ENCODE assay signal across 27 mouse cellular contexts in genomic region chr13:92738821-92739220, GRCm38 (mm10). TPM values are rescaled to one million over a fixed set of nuclear protein-coding genes. Genes with fewer than 3 reads are reported as not detected.
DNase-seq lines count a peak whose midpoint lies in the region; ATAC-seq and TF ChIP-seq lines count a peak whose summit lies in the region.
"Had no signal": no experiment of that assay in that cellular context is flagged by ENCODE, and none has a peak within 500 bp of the region (broad histone marks: within the 10 kb centered on the region; RNA-seq: fewer than 3 reads in every experiment).

No protein-coding gene starts in this region.

- no peak for TF ChIP-seq POLR2A in CH12.LX (IDR thresholded peaks at IDR 0.05; ENCODE audit: low read depth, low read length)
- no peak for TF ChIP-seq POLR2A in small intestine, adult 2 months (IDR thresholded peaks at IDR 0.05; ENCODE audit: low read depth, low read length)

- no peak overlapping the region for H3K27ac ChIP-seq in midbrain, embryonic 10.5 days (replicated peaks)
- H3K27ac ChIP-seq in midbrain, embryonic 13.5 days, result no peak overlapping the region
- H3K27ac ChIP-seq in CH12.LX (ENCODE audit: insufficient read depth, low read depth), result peak overlapping the region; percentile 44
- H3K27ac ChIP-seq in small intestine, adult 2 months (ENCODE audit: insufficient read depth, low read depth, low read length), result 0 out of 2 replicates have a peak overlapping the region, but pooled peaks have one; percentile 36
- H3K27ac ChIP-seq: forebrain, embryonic 15.5 days; hindbrain, embryonic 13.5 days; limb, embryonic 10.5 days; liver, embryonic 13.5 days; lung, embryonic 15.5 days; neural tube, embryonic 13.5 days had no signal

- H3K4me1 ChIP-seq in midbrain, embryonic 10.5 days, result peaks cover 17% of the 10 kb centered on the region
- H3K4me1 ChIP-seq in midbrain, embryonic 13.5 days (replicated peaks), result peaks cover 10% of the 10 kb centered on the region
- peaks cover 10 to 51% of the 10 kb centered on the region in 2 experiments for H3K4me1 ChIP-seq in CH12.LX (ENCODE audit: control insufficient read depth in 1 of 2, insufficient read depth in 2 of 2)
- no peaks in the 10 kb centered on the region for H3K4me1 ChIP-seq in small intestine, adult 2 months (ENCODE audit: control insufficient read depth, insufficient read depth, insufficient read length, low read length)

- ATAC-seq in midbrain, embryonic 13.5 days, result no peak
- ATAC-seq: activated CD4-positive, CD25-positive, alpha-beta regulatory T cell, adult 4 months; CD4-positive, CD25-positive, alpha-beta regulatory T cell, adult 4 months; forebrain, embryonic 15.5 days; inflammation-experienced regulatory T-cells, adult 6 months had no signal

- TF ChIP-seq EP300 in CH12.LX (IDR thresholded peaks at IDR 0.05; ENCODE audit: low read length), result peak; percentile 91

- H3K79me2 ChIP-seq in CH12.LX (replicated peaks; ENCODE audit: control insufficient read depth, extremely low read depth, insufficient read depth, poor library complexity, severe bottlenecking), result no peaks in the 10 kb centered on the region

- no peak overlapping the region for H3K4me2 ChIP-seq in midbrain, embryonic 13.5 days (replicated peaks)
- H3K4me2 ChIP-seq in CH12.LX (ENCODE audit: insufficient read depth, low read depth, poor library complexity, severe bottlenecking), result no peak overlapping the region
- H3K4me2 ChIP-seq: forebrain, embryonic 15.5 days; heart, embryonic 12.5 days; hindbrain, embryonic 13.5 days; liver, embryonic 13.5 days; lung, embryonic 15.5 days; neural tube, embryonic 13.5 days had no signal

- DNase-seq in midbrain, embryonic 10.5 days (ENCODE audit: low spot score), result peak; percentile 6
- DNase-seq in CH12.LX (ENCODE audit: extremely low read depth), result peak; percentile 75
- DNase-seq in thymus, postnatal 14 days, result peak; percentile 61
- no peak for DNase-seq in kidney, adult 9 months
- no peak for DNase-seq in embryo, embryonic 9.5 days (ENCODE audit: extremely low spot score)
- DNase-seq: adrenal gland, postnatal 14 days; cerebellum, adult 18-20 months; cerebellum, postnatal 36 days; gastrocnemius, postnatal 25 days; heart, postnatal 14 days; kidney, adult 8-10 months; kidney, postnatal 4 days; liver, embryonic 13.5 days; lung, postnatal 4 days had no signal

- dilution Hi-C loops in CH12.LX (cut with MboI; ENCODE audit: extremely low pct_ligation_motif_present, extremely low pct_unique_long_range_greater_than_20kb, low sequenced_read_pairs), result no loop called here

- no peaks in the 10 kb centered on the region for H3K27me3 ChIP-seq in midbrain, embryonic 10.5 days (ENCODE audit: low read depth, poor library complexity, severe bottlenecking)
- H3K27me3 ChIP-seq in midbrain, embryonic 13.5 days, result no peaks in the 10 kb centered on the region
- no peaks in the 10 kb centered on the region for H3K27me3 ChIP-seq in CH12.LX (replicated peaks)
- no peaks in the 10 kb centered on the region for H3K27me3 ChIP-seq in small intestine, adult 2 months (ENCODE audit: control insufficient read depth, insufficient read depth, low read length)
- H3K27me3 ChIP-seq: forebrain, embryonic 15.5 days; heart, embryonic 12.5 days; hindbrain, embryonic 13.5 days; liver, embryonic 13.5 days; lung, embryonic 15.5 days; neural tube, embryonic 13.5 days had no signal

- no peak overlapping the region for H3K9ac ChIP-seq in midbrain, embryonic 13.5 days (replicated peaks)
- no peak overlapping the region for H3K9ac ChIP-seq in CH12.LX (ENCODE audit: insufficient read depth, low read depth)
- H3K9ac ChIP-seq: forebrain, embryonic 15.5 days; heart, embryonic 12.5 days; hindbrain, embryonic 13.5 days; liver, embryonic 13.5 days; lung, embryonic 15.5 days; neural tube, embryonic 13.5 days had no signal

- no peak for TF ChIP-seq CTCF in CH12.LX (conservative IDR thresholded peaks at IDR 0.05 in 1 of 2, IDR thresholded peaks at IDR 0.05 in 1 of 2; ENCODE audit: low read depth in 2 of 2, low read length in 2 of 2)
- TF ChIP-seq CTCF in small intestine, adult 2 months (IDR thresholded peaks at IDR 0.05; ENCODE audit: extremely low read depth, insufficient read length, insufficient replicate concordance, low read depth, low read length), result no peak

- TF ChIP-seq RAD21 in CH12.LX (IDR thresholded peaks at IDR 0.05; ENCODE audit: low read depth, low read length), result no peak; the same call in 1 of the 2 replicates

- H3K4me3 ChIP-seq in midbrain, embryonic 10.5 days, result no peak overlapping the region
- H3K4me3 ChIP-seq in midbrain, embryonic 13.5 days (replicated peaks), result no peak overlapping the region
- H3K4me3 ChIP-seq in CH12.LX (replicated peaks in 1 of 3; ENCODE audit: low read depth in 2 of 3, low read length in 2 of 3, poor library complexity in 1 of 3), result no peak overlapping the region
- H3K4me3 ChIP-seq in small intestine, adult 2 months (ENCODE audit: low read depth, low read length), result no peak overlapping the region
- H3K4me3 ChIP-seq: erythroblast, embryonic 14.5 days; forebrain, embryonic 15.5 days; heart, embryonic 12.5 days; hindbrain, embryonic 13.5 days; limb, embryonic 10.5 days; liver, embryonic 13.5 days; lung, embryonic 15.5 days; neural tube, embryonic 13.5 days had no signal

- H3K9me3 ChIP-seq in midbrain, embryonic 10.5 days (replicated peaks), result no peaks in the 10 kb centered on the region
- H3K9me3 ChIP-seq in midbrain, embryonic 13.5 days, result no peaks in the 10 kb centered on the region
- peaks cover 11% of the 10 kb centered on the region for H3K9me3 ChIP-seq in CH12.LX (replicated peaks; ENCODE audit: low read length)
- H3K9me3 ChIP-seq: forebrain, embryonic 15.5 days; G1E; heart, embryonic 12.5 days; hindbrain, embryonic 13.5 days; limb, embryonic 10.5 days; liver, embryonic 13.5 days; lung, embryonic 15.5 days; neural tube, embryonic 13.5 days had no signal

- WGBS in midbrain, embryonic 10.5 days, result 85% methylated on average over 3 of the region's 3 CpGs
- WGBS in midbrain, embryonic 13.5 days, result 86% methylated on average over 3 of the region's 3 CpGs
- 80% methylated on average over 3 of the region's 3 CpGs for WGBS in small intestine, adult 2 months

- no peaks in the 10 kb centered on the region for H3K36me3 ChIP-seq in midbrain, embryonic 10.5 days
- no peaks in the 10 kb centered on the region for H3K36me3 ChIP-seq in midbrain, embryonic 13.5 days
- no peaks in the 10 kb centered on the region for H3K36me3 ChIP-seq in CH12.LX (replicated peaks in 1 of 2; ENCODE audit: control insufficient read depth in 1 of 2, insufficient read depth in 1 of 2, low read length in 1 of 2)
- H3K36me3 ChIP-seq in small intestine, adult 2 months (ENCODE audit: control insufficient read depth, insufficient read depth, low read length), result no peaks in the 10 kb centered on the region
- H3K36me3 ChIP-seq: forebrain, embryonic 15.5 days; G1E; heart, embryonic 12.5 days; hindbrain, embryonic 13.5 days; limb, embryonic 10.5 days; liver, embryonic 13.5 days; lung, embryonic 15.5 days; neural tube, embryonic 13.5 days had no signal

- in situ Hi-C loops in CH12.LX (cut with MboI; ENCODE audit: low pct_ligation_motif_present, low pct_unique_long_range_greater_than_20kb, low sequenced_read_pairs), result loop anchor here (25.0 kb wide), 2 partner anchors 377 to 827 kb away; partner anchors contain the start of genes Dhfr and Msh3

TF ChIP-seq in CH12.LX, 34 proteins besides CTCF, POLR2A, EP300 and RAD21 (continues in another document):
- no peak for TF ChIP-seq JUND (conservative IDR thresholded peaks at IDR 0.05; ENCODE audit: low read depth, low read length)
- TF ChIP-seq ZNF384 (IDR thresholded peaks at IDR 0.05; ENCODE audit: low read depth, low read length), result peak; percentile 18; the same call in 1 of the 2 replicates
- TF ChIP-seq UBTF (IDR thresholded peaks at IDR 0.05; ENCODE audit: low read depth, low read length), result no peak
- peak; percentile 82 for TF ChIP-seq IRF4 (IDR thresholded peaks at IDR 0.05; ENCODE audit: low read depth, low read length)
- peak; percentile 100 for TF ChIP-seq TCF12 (IDR thresholded peaks at IDR 0.05; ENCODE audit: low read depth, low read length)
- 0 out of 2 replicates have a peak, but pooled peaks have one; percentile 35 for TF ChIP-seq MXI1 (IDR thresholded peaks at IDR 0.05; ENCODE audit: low read depth, low read length)
- peak; percentile 15; the same call in 1 of the 2 replicates for TF ChIP-seq SMC3 (IDR thresholded peaks at IDR 0.05; ENCODE audit: low read depth, low read length)
- no peak for TF ChIP-seq GABPA (IDR thresholded peaks at IDR 0.05; ENCODE audit: insufficient replicate concordance, low read depth, low read length)
- no peak for TF ChIP-seq TBP (conservative IDR thresholded peaks at IDR 0.05; ENCODE audit: low read depth, low read length)
- no peak for TF ChIP-seq HCFC1 (IDR thresholded peaks at IDR 0.05; ENCODE audit: low read depth, low read length)
- TF ChIP-seq E2F4 (IDR thresholded peaks at IDR 0.05; ENCODE audit: insufficient replicate concordance, low read depth, low read length), result no peak
- peak; percentile 78 for TF ChIP-seq MEF2A (IDR thresholded peaks at IDR 0.05; ENCODE audit: borderline replicate concordance, low read depth, low read length)
- TF ChIP-seq USF1 (IDR thresholded peaks at IDR 0.05; ENCODE audit: low read depth, low read length), result no peak
- TF ChIP-seq PAX5 (IDR thresholded peaks at IDR 0.05; ENCODE audit: low read length), result no peak
- TF ChIP-seq MAZ (IDR thresholded peaks at IDR 0.05; ENCODE audit: low read depth, low read length), result peak; percentile 83
- TF ChIP-seq MAX (IDR thresholded peaks at IDR 0.05; ENCODE audit: low read length), result peak; percentile 51; the same call in 1 of the 2 replicates
- no peak for TF ChIP-seq ZKSCAN1 (IDR thresholded peaks at IDR 0.05; ENCODE audit: borderline replicate concordance, low read depth, low read length)
- no peak for TF ChIP-seq JUN (IDR thresholded peaks at IDR 0.05; ENCODE audit: insufficient read depth, low read depth, low read length)
- 0 out of 2 replicates have a peak, but pooled peaks have one; percentile 32 for TF ChIP-seq MYC (IDR thresholded peaks at IDR 0.05; ENCODE audit: low read depth, low read length)
- TF ChIP-seq USF2 (conservative IDR thresholded peaks at IDR 0.05; ENCODE audit: low read depth, low read length), result no peak
- peak; percentile 69 for TF ChIP-seq BHLHE40 (IDR thresholded peaks at IDR 0.05; ENCODE audit: low read depth, low read length)
- peak; percentile 77 for TF ChIP-seq ETS1 (conservative IDR thresholded peaks at IDR 0.05; ENCODE audit: low read depth, low read length)
- no peak for TF ChIP-seq RCOR1 (conservative IDR thresholded peaks at IDR 0.05; ENCODE audit: low read depth, low read length)

RNA-seq across cellular contexts. Expression of gene Thbs4, which starts 55.8 kb away (rescaled TPM):
- 1.4 and 1.5 TPM in 2 replicates for polyA plus RNA-seq in midbrain, embryonic 10.5 days (2016; fragmentation: Nextera tagmentation; extraction: Ambion mirVana)
- polyA plus RNA-seq in midbrain, embryonic 13.5 days (2015; fragmentation: Nextera tagmentation; extraction: Ambion mirVana), result 2.8 TPM in 2 replicates
- total RNA-seq in CH12.LX (2012; rRNA removed), result not detected in 2 replicates
- not detected in 2 replicates for total RNA-seq in CH12.LX (2014; rRNA removed)
- polyA plus RNA-seq in CH12.LX (2012; ENCODE audit: insufficient read length, low read depth), result not detected in 2 replicates
- 2.2 TPM in 2 replicates for polyA plus RNA-seq in small intestine, adult 2 months (2012; rRNA removed)
- total RNA-seq: G1E had no signal
- polyA plus RNA-seq: activated CD4-positive, CD25-positive, alpha-beta regulatory T cell, adult 4 months; CD4-positive, CD25-positive, alpha-beta regulatory T cell, adult 4 months; erythroblast, embryonic 14.5 days; G1E; inflammation-experienced regulatory T-cells, adult 6 months had no signal

Comparison
In these comparisons a context has a peak if more than half of its experiments do, and no peak if none do; other contexts are left out.
1. DNase-seq: peak in midbrain, embryonic 10.5 days (single experiment), CH12.LX (single experiment) and thymus, postnatal 14 days (single experiment); none in kidney, adult 9 months (single experiment) and embryo, embryonic 9.5 days (single experiment).
2. H3K27ac ChIP-seq: peak in CH12.LX (single experiment) and small intestine, adult 2 months (single experiment); none in midbrain, embryonic 10.5 days (single experiment) and midbrain, embryonic 13.5 days (single experiment).